Mouse (Mus musculus) embryonic facial prominence, embryonic 14.5 days (tissue): ENCODE measurements around the gene Taf11. TPM values are rescaled to one million over a fixed set of nuclear protein-coding genes. Genes with fewer than 3 reads are reported as not detected.
A peak's percentile ranks its signal among the peaks of the same experiment; 100 is the strongest.

Experiments
- ATAC-seq: fragments of 200-750 bp; cut with Nextera tagmentation; 2 replicates; pipeline ENCODE4 v1.8.0; 2017; ENCODE audit warnings: low read depth, moderate number of reproducible peaks, moderate TSS enrichment
- DNase-seq: peaks from one replicate; pipeline ENCODE4 v3.0.0-alpha.2; 2015; ENCODE audit warnings: low spot score
- H3K27ac ChIP-seq: fragments of 300-500 bp; sonication (generic); replicated peaks from 2 replicates; pipeline ENCODE4 v1.5.1; 2014; ENCODE audit warnings: low read depth, mild to moderate bottlenecking, low read length, moderate library complexity
- H3K27me3 ChIP-seq: fragments of 300-500 bp; sonication (generic); replicated peaks from 2 replicates; pipeline ENCODE4 v1.6.1; 2014; ENCODE audit warnings: low read length; ENCODE audit not compliant: control insufficient read depth, insufficient read depth
- H3K36me3 ChIP-seq: fragments of 300-500 bp; sonication (generic); 2 replicates; pipeline ENCODE4 v1.6.1; 2014; ENCODE audit warnings: low read length, mixed read lengths; ENCODE audit not compliant: control insufficient read depth, insufficient read depth
- H3K4me1 ChIP-seq: fragments of 300-500 bp; sonication (generic); 2 replicates; pipeline ENCODE4 v1.6.1; 2014; ENCODE audit warnings: antibody characterized with exemption, low read length; ENCODE audit not compliant: control insufficient read depth, insufficient read depth
- H3K4me2 ChIP-seq: fragments of 300-500 bp; sonication (generic); 2 replicates; pipeline ENCODE4 v1.6.1; 2014; ENCODE audit warnings: low read depth, mild to moderate bottlenecking, low read length, moderate library complexity, mixed read lengths
- H3K4me3 ChIP-seq: fragments of 300-500 bp; sonication (generic); 2 replicates; pipeline ENCODE4 v1.5.1; 2014; ENCODE audit warnings: low read depth, mild to moderate bottlenecking, low read length
- H3K9ac ChIP-seq: fragments of 300-500 bp; sonication (generic); 2 replicates; pipeline ENCODE4 v1.6.1; 2014; ENCODE audit warnings: low read depth, mild to moderate bottlenecking, low read length, moderate library complexity, mixed read lengths
- H3K9me3 ChIP-seq: fragments of 300-500 bp; sonication (generic); 2 replicates; pipeline ENCODE4 v1.6.1; 2016; ENCODE audit warnings: low read length; ENCODE audit not compliant: control insufficient read depth
- WGBS: fragments of 180-500 bp; shearing (Covaris S2); extraction: QIAGEN DNeasy Blood & Tissue Kit; methylation state at CpG from one replicate; pipeline ENCODE4 v1.1.7; 2014; 5-methylcytosine and 5-hydroxymethylcytosine counted together
- polyA plus RNA-seq: library from polyadenylated mRNA; unstranded; fragments of >200 nt; fragmentation: Nextera tagmentation; extraction: Ambion mirVana; gene quantifications from 2 replicates; pipeline ENCODE4 v1.2.1, GENCODE M21; 2014

The Taf11 gene
- polyA plus RNA-seq, 1 experiment from 2014 or later = 56.6 TPM

DNA sequence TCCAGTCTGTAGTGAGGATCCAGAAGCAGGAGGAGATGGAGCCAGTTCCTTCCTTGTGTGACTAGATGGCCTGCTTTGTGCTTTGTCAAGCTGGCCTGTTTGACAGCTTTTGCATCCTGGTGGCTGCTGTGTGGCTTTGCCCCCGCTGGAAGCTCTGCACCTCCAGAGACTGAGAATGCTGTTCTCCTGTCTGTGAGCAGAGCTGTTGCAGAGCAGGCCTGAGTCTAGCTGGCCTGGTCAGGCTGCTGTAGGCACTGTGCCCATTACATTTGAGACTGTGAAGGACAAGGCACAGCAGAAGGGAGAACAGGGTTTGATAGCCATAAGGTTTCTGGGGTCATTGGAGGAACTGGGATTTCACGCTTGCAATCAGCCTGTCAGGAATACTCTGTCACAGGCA is 32.1 kb upstream of the Taf11 start:
- H3K36me3 ChIP-seq = no peaks in the 10 kb centered on the region
- H3K9ac ChIP-seq = no peak overlapping the region
- no peaks in the 10 kb centered on the region for H3K9me3 ChIP-seq
- WGBS = 71% methylated on average over 2 of the region's 2 CpGs
- DNase-seq = no peak
- H3K27ac ChIP-seq = no peak overlapping the region
- H3K27me3 ChIP-seq = no peaks in the 10 kb centered on the region
- peaks cover 44% of the 10 kb centered on the region for H3K4me1 ChIP-seq
- no peak for ATAC-seq
- H3K4me3 ChIP-seq = no peak overlapping the region
- no peak overlapping the region for H3K4me2 ChIP-seq

DNA sequence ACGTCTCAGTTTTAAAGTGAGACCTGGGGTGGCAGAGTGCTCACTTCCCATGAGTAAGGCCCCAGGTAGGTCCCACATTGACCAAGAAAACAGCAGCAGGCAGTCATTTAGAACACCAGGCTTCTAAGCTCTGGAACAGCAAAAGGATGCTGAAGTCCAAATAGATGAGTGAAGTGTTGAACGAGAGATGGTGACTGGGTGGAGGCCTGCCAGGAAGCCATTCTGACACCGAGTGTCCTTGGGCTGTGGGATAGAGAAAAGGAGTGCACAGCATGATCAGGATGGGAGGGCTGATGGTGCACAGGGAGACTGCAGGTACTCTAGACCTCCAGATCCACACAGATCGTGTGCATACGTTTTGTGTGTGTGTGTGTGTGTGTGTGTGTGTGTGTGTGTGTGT is 31.5 kb upstream of the Taf11 start:
- DNase-seq = no peak
- no peak overlapping the region for H3K27ac ChIP-seq
- WGBS = 63% methylated on average over 4 of the region's 5 CpGs

DNA sequence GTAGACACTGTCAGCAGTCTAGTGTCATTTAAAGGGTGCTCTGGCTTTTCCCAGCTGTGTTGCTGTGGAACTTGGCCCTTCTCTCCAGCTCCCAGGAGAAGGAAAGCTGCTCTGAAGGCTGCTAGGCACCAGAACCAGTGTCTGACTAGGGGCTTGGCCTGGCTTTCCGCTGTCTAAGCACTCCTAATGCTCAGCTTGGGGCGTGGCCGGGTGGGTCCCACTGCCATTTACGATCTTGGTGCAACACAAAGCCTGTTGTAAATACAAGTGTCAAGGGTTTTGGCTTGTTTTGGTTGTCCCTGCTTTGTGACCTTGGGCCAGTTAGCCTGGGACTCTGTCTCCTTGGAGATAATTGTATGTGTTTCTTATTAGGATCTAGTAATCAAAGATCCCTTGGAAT is 30.7 kb upstream of the Taf11 start:
- WGBS = 71% methylated on average over 4 of the region's 4 CpGs
- no peak for ATAC-seq
- peaks cover 31% of the 10 kb centered on the region for H3K4me1 ChIP-seq
- H3K27ac ChIP-seq = no peak overlapping the region
- H3K9ac ChIP-seq = no peak overlapping the region
- no peaks in the 10 kb centered on the region for H3K27me3 ChIP-seq
- no peaks in the 10 kb centered on the region for H3K9me3 ChIP-seq
- H3K4me3 ChIP-seq = no peak overlapping the region
- no peak overlapping the region for H3K4me2 ChIP-seq
- H3K36me3 ChIP-seq = no peaks in the 10 kb centered on the region
- DNase-seq = no peak

More for the DNA sequence above, 31.5 kb upstream of the Taf11 start:
- H3K9me3 ChIP-seq = no peaks in the 10 kb centered on the region
- H3K4me2 ChIP-seq = no peak overlapping the region
- no peak overlapping the region for H3K4me3 ChIP-seq
- no peaks in the 10 kb centered on the region for H3K27me3 ChIP-seq
- no peak overlapping the region for H3K9ac ChIP-seq
- H3K36me3 ChIP-seq = no peaks in the 10 kb centered on the region
- H3K4me1 ChIP-seq = peaks cover 39% of the 10 kb centered on the region
- ATAC-seq = no peak

DNA sequence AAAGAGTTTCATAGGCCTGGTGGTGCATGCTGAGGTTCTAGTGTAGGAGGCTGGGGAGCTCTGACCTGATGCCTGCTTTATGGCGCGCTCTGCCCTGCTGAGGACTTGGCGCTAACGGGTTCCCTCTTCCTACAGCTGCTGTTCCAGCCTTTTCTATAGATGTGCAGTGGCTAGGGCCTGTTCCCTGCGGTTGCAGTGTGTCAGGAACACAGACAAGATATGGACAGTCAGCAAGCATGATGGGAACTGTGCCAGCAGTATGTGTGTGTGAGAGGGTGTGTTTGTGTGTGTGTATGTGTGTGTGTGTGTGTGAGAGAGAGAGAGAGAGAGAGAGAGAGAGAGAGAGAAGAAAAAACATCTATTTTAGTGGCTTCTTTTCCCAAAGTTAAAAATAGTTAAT is 29.4 kb upstream of the Taf11 start:
- DNase-seq (no peak), ATAC-seq (no peak)
- Histone ChIP-seq H3K4me2 (no peak overlapping the region), H3K4me3 (no peak overlapping the region), H3K36me3 (no peaks in the 10 kb centered on the region), H3K27me3 (no peaks in the 10 kb centered on the region), H3K4me1 (peaks cover 32% of the 10 kb centered on the region), H3K9ac (no peak overlapping the region), H3K27ac (no peak overlapping the region), H3K9me3 (no peaks in the 10 kb centered on the region)
- 86% methylated on average over 5 of the region's 5 CpGs for WGBS

DNA sequence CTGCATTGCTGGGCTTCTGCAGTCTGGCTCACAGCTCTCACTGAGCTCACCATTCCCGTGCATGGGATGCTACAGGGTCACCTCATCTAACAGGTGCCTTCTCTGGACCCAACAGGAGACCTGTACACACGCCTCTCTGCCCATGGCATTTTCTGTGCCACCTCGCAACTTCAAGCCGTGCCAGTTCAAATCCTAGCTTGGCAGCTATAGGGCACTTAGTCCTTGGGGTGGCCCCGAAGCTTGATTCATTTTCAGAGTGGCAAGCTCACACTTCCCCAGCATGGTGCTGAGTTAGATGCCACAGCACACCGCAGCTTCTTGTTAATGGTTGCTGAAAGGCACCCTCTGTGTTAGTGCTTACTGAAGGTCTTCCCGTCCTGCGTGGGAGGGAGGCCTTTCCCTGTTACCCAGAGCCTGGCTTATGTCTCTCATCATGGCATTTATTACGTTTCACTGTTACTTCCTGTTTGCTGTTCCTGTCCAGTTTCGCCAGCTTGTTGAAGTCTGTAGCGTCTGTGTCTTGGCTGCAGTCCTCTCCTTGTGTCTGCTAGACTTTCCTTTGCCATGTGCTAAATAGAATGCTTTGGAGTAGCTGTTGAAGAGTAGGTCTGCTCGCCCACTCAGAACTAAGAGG is 28.6 kb upstream of the Taf11 start:
- 65% methylated on average over 12 of the region's 12 CpGs for WGBS
- Histone ChIP-seq H3K27ac (0 out of 2 replicates have a peak overlapping the region, but pooled peaks have one; percentile 28), H3K4me2 (no peak overlapping the region), H3K4me1 (peaks cover 32% of the 10 kb centered on the region), H3K4me3 (no peak overlapping the region), H3K36me3 (no peaks in the 10 kb centered on the region), H3K27me3 (no peaks in the 10 kb centered on the region), H3K9ac (no peak overlapping the region), H3K9me3 (no peaks in the 10 kb centered on the region)
- DNase-seq (peak; percentile 16), ATAC-seq (no peak)

DNA sequence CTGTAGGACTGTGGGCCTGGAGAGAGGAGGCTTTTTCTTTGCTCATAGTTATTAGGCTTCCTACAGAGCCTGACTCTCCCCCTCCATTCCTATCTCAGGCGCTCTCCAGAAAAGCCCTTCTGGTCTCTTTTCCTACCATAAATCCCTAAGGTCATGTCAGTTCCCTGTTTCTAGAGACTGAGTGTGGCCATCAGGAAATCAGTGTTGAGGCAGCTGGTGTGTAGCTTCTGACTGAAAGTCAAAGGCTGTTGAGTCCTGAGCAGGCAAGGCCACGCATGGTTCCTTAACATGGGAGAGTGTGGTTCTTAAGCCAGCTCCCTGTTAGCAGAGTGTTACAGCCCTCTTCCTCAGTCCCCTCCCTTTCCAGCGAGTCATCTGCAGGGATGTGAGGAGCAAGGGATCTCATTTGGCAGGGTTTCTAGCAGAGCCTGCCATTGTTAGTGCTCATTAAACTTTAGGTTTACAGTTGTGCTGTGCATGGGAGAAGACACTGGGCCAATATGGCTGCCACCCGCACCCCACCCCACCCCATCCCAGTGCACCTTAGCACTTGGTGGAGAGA is 27.5 kb upstream of the Taf11 start:
- no peak overlapping the region for H3K4me2 ChIP-seq
- 84% methylated on average over 4 of the region's 4 CpGs for WGBS
- no peak for ATAC-seq
- DNase-seq = no peak
- no peaks in the 10 kb centered on the region for H3K36me3 ChIP-seq
- peaks cover 32% of the 10 kb centered on the region for H3K4me1 ChIP-seq
- no peak overlapping the region for H3K4me3 ChIP-seq
- H3K9me3 ChIP-seq = no peaks in the 10 kb centered on the region
- H3K27ac ChIP-seq = no peak overlapping the region
- H3K9ac ChIP-seq = no peak overlapping the region
- no peaks in the 10 kb centered on the region for H3K27me3 ChIP-seq

DNA sequence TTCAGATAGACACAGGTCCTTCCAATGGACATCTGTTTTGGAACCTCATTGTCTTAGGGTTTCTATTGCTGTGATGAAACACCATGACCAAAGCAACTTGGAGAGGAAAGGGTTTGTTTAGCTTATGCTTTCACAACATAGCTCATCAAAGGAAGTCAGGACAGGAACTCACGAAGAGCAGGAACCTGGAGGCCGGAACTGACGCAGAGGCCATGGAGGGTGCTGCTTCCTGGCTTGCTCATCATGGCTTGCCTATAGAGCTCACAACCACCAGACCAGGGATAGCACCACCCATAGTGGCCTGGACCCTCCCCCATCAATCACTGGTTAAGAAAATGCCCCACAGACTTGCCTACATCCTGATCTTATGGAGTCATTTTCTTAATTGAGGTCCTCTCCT is 25.4 kb upstream of the Taf11 start:
- ATAC-seq = no peak
- H3K4me2 ChIP-seq = no peak overlapping the region
- H3K27ac ChIP-seq = no peak overlapping the region
- H3K36me3 ChIP-seq = no peaks in the 10 kb centered on the region
- peaks cover 27% of the 10 kb centered on the region for H3K4me1 ChIP-seq
- no peaks in the 10 kb centered on the region for H3K27me3 ChIP-seq
- WGBS = 90% methylated on average over 3 of the region's 3 CpGs
- no peak for DNase-seq
- no peaks in the 10 kb centered on the region for H3K9me3 ChIP-seq
- H3K9ac ChIP-seq = no peak overlapping the region
- no peak overlapping the region for H3K4me3 ChIP-seq

DNA sequence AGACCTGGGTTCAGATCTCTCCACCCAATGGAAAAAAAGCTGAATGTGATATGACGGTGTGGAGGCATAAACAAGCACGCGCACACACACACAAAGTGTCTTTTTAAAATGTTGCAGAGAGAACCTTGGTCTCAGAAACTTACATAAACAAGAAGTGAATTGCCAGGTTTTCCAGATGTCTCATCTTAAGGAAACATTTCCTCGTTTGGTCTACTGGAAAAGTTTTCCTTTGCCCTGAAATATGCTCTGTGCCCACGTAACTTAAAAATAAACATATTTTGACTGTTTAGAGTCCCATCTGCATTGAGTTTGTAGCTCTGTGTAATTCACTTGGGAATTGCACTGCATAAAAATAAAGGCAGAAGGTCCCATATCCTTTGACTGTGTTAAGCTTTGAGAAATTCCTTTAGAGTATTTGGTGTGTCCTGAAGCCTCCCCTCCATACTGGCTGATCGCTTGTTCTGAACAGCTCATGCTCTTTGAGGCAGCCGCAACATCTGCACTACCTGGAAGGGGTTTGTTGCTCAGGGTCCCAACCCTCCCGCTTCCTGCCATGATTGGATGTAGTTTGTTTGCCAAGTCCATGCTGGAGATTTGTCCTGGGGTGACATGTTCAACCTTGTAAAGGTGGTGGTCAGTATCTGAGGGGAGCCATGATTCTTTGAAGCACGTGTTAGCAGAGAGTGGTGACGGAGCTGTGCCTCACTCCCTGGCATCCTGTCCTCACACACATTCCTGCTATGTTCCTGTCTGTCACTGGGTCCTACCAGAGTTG is 24.7 kb upstream of the Taf11 start:
- no peaks in the 10 kb centered on the region for H3K27me3 ChIP-seq
- H3K36me3 ChIP-seq = no peaks in the 10 kb centered on the region
- ATAC-seq = no peak
- no peak overlapping the region for H3K9ac ChIP-seq
- peak; percentile 61 for DNase-seq
- H3K4me2 ChIP-seq = no peak overlapping the region
- peak overlapping the region; percentile 71 for H3K27ac ChIP-seq
- WGBS = 64% methylated on average over 10 of the region's 10 CpGs
- H3K9me3 ChIP-seq = no peaks in the 10 kb centered on the region
- no peak overlapping the region for H3K4me3 ChIP-seq
- H3K4me1 ChIP-seq = peaks cover 20% of the 10 kb centered on the region
